Comparison of ENCODE assay signal across 10 mouse cellular contexts in genomic region chr17:29498028-29498427, GRCm38 (mm10). TPM values are rescaled to one million over a fixed set of nuclear protein-coding genes. Genes with fewer than 3 reads are reported as not detected.
DNase-seq lines count a peak whose midpoint lies in the region; ATAC-seq lines count a peak whose summit lies in the region.
"Had no signal": no experiment of that assay in that cellular context is flagged by ENCODE, and none has a peak within 500 bp of the region (broad histone marks: within the 10 kb centered on the region; RNA-seq: fewer than 3 reads in every experiment).

No protein-coding gene starts in this region.

- peak overlapping the region; percentile 21; the same call in 1 of the 2 replicates for H3K27ac ChIP-seq in embryonic facial prominence, embryonic 14.5 days (replicated peaks; ENCODE audit: low read depth, low read length)
- peak overlapping the region; percentile 96 for H3K27ac ChIP-seq in liver, embryonic 15.5 days (replicated peaks)
- H3K27ac ChIP-seq in hindbrain, embryonic 10.5 days: no peak overlapping the region
- H3K27ac ChIP-seq: intestine, embryonic 15.5 days had no signal

- no peak overlapping the region for H3K9ac ChIP-seq in embryonic facial prominence, embryonic 14.5 days (ENCODE audit: low read depth, low read length)
- H3K9ac ChIP-seq in liver, embryonic 15.5 days: peak overlapping the region; percentile 41; the same call in 1 of the 2 replicates
- H3K9ac ChIP-seq: intestine, embryonic 15.5 days had no signal

- intact Hi-C loops in heart, postnatal 36 days (cut with DNase I): no loop called here

- no peak overlapping the region for H3K4me3 ChIP-seq in embryonic facial prominence, embryonic 14.5 days (ENCODE audit: low read depth, low read length)
- H3K4me3 ChIP-seq in liver, embryonic 15.5 days (replicated peaks): no peak overlapping the region
- H3K4me3 ChIP-seq in hindbrain, embryonic 10.5 days: no peak overlapping the region
- H3K4me3 ChIP-seq: intestine, embryonic 15.5 days had no signal

- H3K4me2 ChIP-seq in embryonic facial prominence, embryonic 14.5 days (ENCODE audit: low read depth, low read length): no peak overlapping the region
- peak overlapping the region; percentile 34 for H3K4me2 ChIP-seq in liver, embryonic 15.5 days
- H3K4me2 ChIP-seq: intestine, embryonic 15.5 days had no signal

- H3K36me3 ChIP-seq in embryonic facial prominence, embryonic 14.5 days (ENCODE audit: control insufficient read depth, insufficient read depth, low read length): peaks cover 15% of the 10 kb centered on the region
- H3K36me3 ChIP-seq in liver, embryonic 15.5 days (replicated peaks): peaks cover 37% of the 10 kb centered on the region
- H3K36me3 ChIP-seq in hindbrain, embryonic 10.5 days: peaks cover 31% of the 10 kb centered on the region

- H3K9me3 ChIP-seq in embryonic facial prominence, embryonic 14.5 days (ENCODE audit: control insufficient read depth, low read length): no peaks in the 10 kb centered on the region
- no peaks in the 10 kb centered on the region for H3K9me3 ChIP-seq in liver, embryonic 15.5 days (replicated peaks)
- H3K9me3 ChIP-seq in hindbrain, embryonic 10.5 days: no peaks in the 10 kb centered on the region
- H3K9me3 ChIP-seq: intestine, embryonic 15.5 days had no signal

- H3K4me1 ChIP-seq in embryonic facial prominence, embryonic 14.5 days (ENCODE audit: control insufficient read depth, insufficient read depth, low read length): peaks cover 10% of the 10 kb centered on the region
- H3K4me1 ChIP-seq in liver, embryonic 15.5 days (replicated peaks): peaks cover 96% of the 10 kb centered on the region
- H3K4me1 ChIP-seq in hindbrain, embryonic 10.5 days (replicated peaks): peaks cover 34% of the 10 kb centered on the region

- 30% methylated on average over 4 of the region's 4 CpGs for WGBS in embryonic facial prominence, embryonic 14.5 days
- WGBS in liver, embryonic 15.5 days (ENCODE audit: insufficient replicate concordance): 9% methylated on average over 4 of the region's 4 CpGs
- WGBS in hindbrain, embryonic 10.5 days: 71% methylated on average over 4 of the region's 4 CpGs

- no peak for ATAC-seq in embryonic facial prominence, embryonic 14.5 days (ENCODE audit: low read depth)
- ATAC-seq in liver, embryonic 15.5 days (ENCODE audit: insufficient read depth): no peak
- ATAC-seq: intestine, embryonic 15.5 days had no signal

- DNase-seq in heart, adult 8-10 months (ENCODE audit: low spot score): peak; percentile 45
- DNase-seq in heart, postnatal 36 days: no peak
- DNase-seq in A20 (ENCODE audit: low read depth, low spot score): peak; percentile 65
- DNase-seq in embryonic facial prominence, embryonic 14.5 days (ENCODE audit: low spot score): peak; percentile 57
- no peak for DNase-seq in hindbrain, embryonic 10.5 days (ENCODE audit: low spot score)
- DNase-seq in cerebellum, postnatal 36 days: no peak
- DNase-seq in layer of hippocampus, postnatal 25 days (ENCODE audit: extremely low spot score in 1 of 2, low spot score in 1 of 2): no peak

- no peaks in the 10 kb centered on the region for H3K27me3 ChIP-seq in embryonic facial prominence, embryonic 14.5 days (replicated peaks; ENCODE audit: control insufficient read depth, insufficient read depth, low read length)
- H3K27me3 ChIP-seq in liver, embryonic 15.5 days: no peaks in the 10 kb centered on the region
- H3K27me3 ChIP-seq in hindbrain, embryonic 10.5 days (ENCODE audit: insufficient read depth, poor library complexity, severe bottlenecking): peaks cover 12% of the 10 kb centered on the region
- H3K27me3 ChIP-seq: intestine, embryonic 15.5 days had no signal

RNA-seq across cellular contexts. Expression of gene Pim1, which starts 7.5 kb away (rescaled TPM):
- 10 to 100 TPM; 16.0 to 22.3 (median 17.4) TPM for total RNA-seq in heart, adult 8-10 months (2022)
- 10 to 100 TPM; 22.3 to 36.3 TPM for total RNA-seq in heart, postnatal 36 days (2021)
- 10.7 and 13.6 TPM in 2 replicates for polyA plus RNA-seq in embryonic facial prominence, embryonic 14.5 days (2014; fragmentation: Nextera tagmentation; extraction: Ambion mirVana)
- polyA plus RNA-seq in liver, embryonic 15.5 days (2015; fragmentation: Nextera tagmentation; extraction: Ambion mirVana): 93.3 and 93.5 TPM in 2 replicates
- polyA plus RNA-seq in hindbrain, embryonic 10.5 days (2016; fragmentation: Nextera tagmentation; extraction: Ambion mirVana): 25.0 and 30.5 TPM in 2 replicates
- 1 to 10 TPM; 2.7 to 3.7 TPM for total RNA-seq in layer of hippocampus, postnatal 25 days (2021)

RNA-seq across cellular contexts. Expression of gene Gm17657, which starts 51.4 kb away (rescaled TPM):
- total RNA-seq in heart, adult 8-10 months (2022): not detected
- total RNA-seq in heart, postnatal 36 days (2021): not detected
- polyA plus RNA-seq in embryonic facial prominence, embryonic 14.5 days (2014; fragmentation: Nextera tagmentation; extraction: Ambion mirVana): not detected in 2 replicates
- not detected in 2 replicates for polyA plus RNA-seq in liver, embryonic 15.5 days (2015; fragmentation: Nextera tagmentation; extraction: Ambion mirVana)
- not detected in 2 replicates for polyA plus RNA-seq in hindbrain, embryonic 10.5 days (2016; fragmentation: Nextera tagmentation; extraction: Ambion mirVana)
- total RNA-seq in layer of hippocampus, postnatal 25 days (2021): not detected
- total RNA-seq: adrenal gland, postnatal 4 days had no signal
- polyA plus RNA-seq: intestine, embryonic 15.5 days had no signal

RNA-seq across cellular contexts. Expression of gene Tbc1d22b, which starts 51.6 kb away (rescaled TPM):
- total RNA-seq in heart, adult 8-10 months (2022): 10 to 100 TPM; 11.3 to 13.5 (median 11.9) TPM
- 10 to 100 TPM; 11.9 to 12.5 TPM for total RNA-seq in heart, postnatal 36 days (2021)
- 12.3 and 12.6 TPM in 2 replicates for polyA plus RNA-seq in embryonic facial prominence, embryonic 14.5 days (2014; fragmentation: Nextera tagmentation; extraction: Ambion mirVana)
- polyA plus RNA-seq in liver, embryonic 15.5 days (2015; fragmentation: Nextera tagmentation; extraction: Ambion mirVana): 2.9 and 3.3 TPM in 2 replicates
- polyA plus RNA-seq in hindbrain, embryonic 10.5 days (2016; fragmentation: Nextera tagmentation; extraction: Ambion mirVana): 20.5 and 21.3 TPM in 2 replicates
- 10 to 100 TPM; 43.4 to 45.7 TPM for total RNA-seq in layer of hippocampus, postnatal 25 days (2021)

RNA-seq across cellular contexts. Expression of gene Tmem217, which starts 54.2 kb away (rescaled TPM):
- total RNA-seq in heart, adult 8-10 months (2022): not detected
- total RNA-seq in heart, postnatal 36 days (2021): not detected
- polyA plus RNA-seq in embryonic facial prominence, embryonic 14.5 days (2014; fragmentation: Nextera tagmentation; extraction: Ambion mirVana): 0.18 and 0.30 TPM in 2 replicates
- polyA plus RNA-seq in liver, embryonic 15.5 days (2015; fragmentation: Nextera tagmentation; extraction: Ambion mirVana): 0.10 and 0.23 TPM in 2 replicates
- polyA plus RNA-seq in hindbrain, embryonic 10.5 days (2016; fragmentation: Nextera tagmentation; extraction: Ambion mirVana): 1.3 and 2.5 TPM in 2 replicates
- under 1 TPM in 1 of 2 experiments, not detected in 1; 0.44 TPM for total RNA-seq in layer of hippocampus, postnatal 25 days (2021)

Comparison
In these comparisons a context has a peak if more than half of its experiments do, and no peak if none do; other contexts are left out.
1. DNase-seq: peak in heart, adult 8-10 months (single experiment), A20 (single experiment) and embryonic facial prominence, embryonic 14.5 days (single experiment); none in heart, postnatal 36 days (0 of 2), hindbrain, embryonic 10.5 days (single experiment), cerebellum, postnatal 36 days (0 of 2) and layer of hippocampus, postnatal 25 days (0 of 2).